Comparison of ENCODE assay signal across 8 mouse cellular contexts in the genomic region with DNA sequence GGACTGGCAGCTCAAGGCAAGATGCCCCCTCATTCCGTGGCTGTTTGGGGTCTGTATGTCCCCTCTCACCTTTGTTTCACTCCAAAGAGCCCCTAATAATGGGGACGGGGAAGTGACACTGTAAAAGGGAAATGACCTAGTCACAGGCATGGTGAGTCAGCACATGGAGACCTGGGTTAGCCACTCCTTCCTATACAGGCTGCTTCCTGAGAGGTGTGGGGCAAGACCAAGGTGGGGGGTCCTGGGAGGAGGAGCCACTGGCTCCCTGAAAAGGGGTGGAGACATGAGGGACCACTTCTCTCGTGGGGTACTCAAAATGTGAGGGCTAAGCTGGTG. TPM values are rescaled to one million over a fixed set of nuclear protein-coding genes. Genes with fewer than 3 reads are reported as not detected.
DNase-seq lines count a peak whose midpoint lies in the region; ATAC-seq and TF ChIP-seq lines count a peak whose summit lies in the region.

No protein-coding gene starts in this region.

- intact Hi-C loops in left cerebral cortex, postnatal 14 days (cut with DNase I), result no loop called here

- H3K9ac ChIP-seq in embryonic facial prominence, embryonic 15.5 days, result 0 out of 2 replicates have a peak overlapping the region, but pooled peaks have one; percentile 5
- H3K9ac ChIP-seq in limb, embryonic 14.5 days (ENCODE audit: low read depth, low read length, severe bottlenecking), result no peak overlapping the region

- H3K27me3 ChIP-seq in embryonic facial prominence, embryonic 15.5 days, result no peaks in the 10 kb centered on the region
- H3K27me3 ChIP-seq in limb, embryonic 14.5 days (ENCODE audit: control insufficient read depth, insufficient read depth, low read length), result no peaks in the 10 kb centered on the region
- no peaks in the 10 kb centered on the region for H3K27me3 ChIP-seq in small intestine, adult 2 months (ENCODE audit: control insufficient read depth, insufficient read depth, low read length)

- H3K9me3 ChIP-seq in embryonic facial prominence, embryonic 15.5 days (replicated peaks), result no peaks in the 10 kb centered on the region
- H3K9me3 ChIP-seq in limb, embryonic 14.5 days (ENCODE audit: control insufficient read depth, low read length), result no peaks in the 10 kb centered on the region

- H3K4me3 ChIP-seq in layer of hippocampus, adult 2 months, result no peak overlapping the region
- no peak overlapping the region; the same call in 1 of the 2 replicates for H3K4me3 ChIP-seq in embryonic facial prominence, embryonic 15.5 days (replicated peaks)
- H3K4me3 ChIP-seq in limb, embryonic 14.5 days (replicated peaks; ENCODE audit: low read length), result peak overlapping the region; percentile 88
- H3K4me3 ChIP-seq in small intestine, adult 2 months (ENCODE audit: low read depth, low read length), result no peak overlapping the region

- no peak for DNase-seq in layer of hippocampus, adult 2 months (ENCODE audit: low spot score in 2 of 2)
- no peak for DNase-seq in layer of hippocampus, postnatal 10 days (ENCODE audit: low spot score in 2 of 2)
- DNase-seq in limb, embryonic 14.5 days (ENCODE audit: low spot score), result no peak
- DNase-seq in spleen, postnatal 14 days (ENCODE audit: low spot score in 2 of 2), result no peak
- no peak for DNase-seq in left cerebral cortex, postnatal 14 days (ENCODE audit: low spot score in 2 of 2)
- DNase-seq in frontal cortex, postnatal 25 days (ENCODE audit: low spot score in 2 of 2), result no peak

- no peak for TF ChIP-seq CTCF in layer of hippocampus, adult 2 months (conservative IDR thresholded peaks at IDR 0.05)
- TF ChIP-seq CTCF in small intestine, adult 2 months (IDR thresholded peaks at IDR 0.05; ENCODE audit: extremely low read depth, insufficient read length, insufficient replicate concordance, low read depth, low read length), result no peak

- 47% methylated on average over 3 of the region's 3 CpGs for WGBS in embryonic facial prominence, embryonic 15.5 days
- WGBS in limb, embryonic 14.5 days, result 34% methylated on average over 3 of the region's 3 CpGs
- WGBS in small intestine, adult 2 months, result 57% methylated on average over 3 of the region's 3 CpGs

- H3K27ac ChIP-seq in layer of hippocampus, adult 2 months, result peak overlapping the region; percentile 98; the same call in 1 of the 2 replicates
- H3K27ac ChIP-seq in embryonic facial prominence, embryonic 15.5 days (replicated peaks), result peak overlapping the region; percentile 88
- H3K27ac ChIP-seq in limb, embryonic 14.5 days (replicated peaks; ENCODE audit: low read depth, low read length), result peak overlapping the region; percentile 26; the same call in 1 of the 2 replicates
- 0 out of 2 replicates have a peak overlapping the region, but pooled peaks have one; percentile 13 for H3K27ac ChIP-seq in small intestine, adult 2 months (ENCODE audit: insufficient read depth, low read depth, low read length)

- no peak; the same call in 1 of the 2 replicates for ATAC-seq in embryonic facial prominence, embryonic 15.5 days (ENCODE audit: insufficient number of reproducible peaks, low FRiP score, low TSS enrichment, low read depth)
- peak; percentile 17 for ATAC-seq in limb, embryonic 14.5 days (ENCODE audit: low FRiP score, low read depth)

- H3K4me1 ChIP-seq in embryonic facial prominence, embryonic 15.5 days, result peaks cover 45% of the 10 kb centered on the region
- H3K4me1 ChIP-seq in limb, embryonic 14.5 days (ENCODE audit: control insufficient read depth, insufficient read depth, low read length), result peaks cover 24% of the 10 kb centered on the region
- H3K4me1 ChIP-seq in small intestine, adult 2 months (ENCODE audit: control insufficient read depth, insufficient read depth, insufficient read length, low read length), result peaks cover 17% of the 10 kb centered on the region

- H3K36me3 ChIP-seq in embryonic facial prominence, embryonic 15.5 days, result peaks cover 52% of the 10 kb centered on the region
- H3K36me3 ChIP-seq in limb, embryonic 14.5 days (ENCODE audit: control insufficient read depth, insufficient read depth, low read length), result peaks cover 51% of the 10 kb centered on the region
- peaks cover 13% of the 10 kb centered on the region for H3K36me3 ChIP-seq in small intestine, adult 2 months (ENCODE audit: control insufficient read depth, insufficient read depth, low read length)

- no peak for TF ChIP-seq POLR2A in limb, embryonic 14.5 days (IDR thresholded peaks at IDR 0.05; ENCODE audit: borderline replicate concordance, extremely low read depth, insufficient read depth, insufficient read length)
- no peak for TF ChIP-seq POLR2A in small intestine, adult 2 months (IDR thresholded peaks at IDR 0.05; ENCODE audit: low read depth, low read length)

- H3K4me2 ChIP-seq in embryonic facial prominence, embryonic 15.5 days (replicated peaks), result peak overlapping the region; percentile 76
- peak overlapping the region; percentile 88 for H3K4me2 ChIP-seq in limb, embryonic 14.5 days (replicated peaks; ENCODE audit: low read depth, low read length, severe bottlenecking)

RNA-seq across cellular contexts. Expression of a gene that starts 3.2 kb away (rescaled TPM):
- total RNA-seq in layer of hippocampus, adult 2 months (2021), result 10 to 100 TPM; 97.4 to 99.9 TPM
- total RNA-seq in layer of hippocampus, postnatal 10 days (2021), result 10 to 100 TPM; 66.1 to 68.9 TPM
- polyA plus RNA-seq in embryonic facial prominence, embryonic 15.5 days (2015; fragmentation: Nextera tagmentation; extraction: Ambion mirVana), result 165 and 180 TPM in 2 replicates
- polyA plus RNA-seq in limb, embryonic 14.5 days (2012; rRNA removed), result 137 and 192 TPM in 2 replicates
- 148 and 162 TPM in 2 replicates for polyA plus RNA-seq in limb, embryonic 14.5 days (2014; fragmentation: Nextera tagmentation; extraction: Ambion mirVana)
- 57.1 and 60.2 TPM in 2 replicates for polyA plus RNA-seq in small intestine, adult 2 months (2012; rRNA removed)
- 10 to 100 TPM; 66.0 to 79.4 TPM for total RNA-seq in left cerebral cortex, postnatal 14 days (2021)

RNA-seq across cellular contexts. Expression of a gene that starts 18.8 kb away (rescaled TPM):
- total RNA-seq in layer of hippocampus, adult 2 months (2021), result 10 to 100 TPM; 12.2 to 13.7 TPM
- total RNA-seq in layer of hippocampus, postnatal 10 days (2021), result 1 to 10 TPM; 5.0 to 6.5 TPM
- polyA plus RNA-seq in embryonic facial prominence, embryonic 15.5 days (2015; fragmentation: Nextera tagmentation; extraction: Ambion mirVana), result 5.5 and 6.3 TPM in 2 replicates
- polyA plus RNA-seq in limb, embryonic 14.5 days (2012; rRNA removed), result 9.1 and 9.8 TPM in 2 replicates
- polyA plus RNA-seq in limb, embryonic 14.5 days (2014; fragmentation: Nextera tagmentation; extraction: Ambion mirVana), result 2.4 and 4.4 TPM in 2 replicates
- polyA plus RNA-seq in small intestine, adult 2 months (2012; rRNA removed), result 14.1 and 25.7 TPM in 2 replicates
- total RNA-seq in left cerebral cortex, postnatal 14 days (2021), result 1 to 10 TPM; 6.2 to 7.9 TPM

RNA-seq across cellular contexts. Expression of a gene that starts 22.4 kb away (rescaled TPM):
- total RNA-seq in layer of hippocampus, adult 2 months (2021), result 100 to 1,000 TPM; 396 to 403 TPM
- total RNA-seq in layer of hippocampus, postnatal 10 days (2021), result 100 to 1,000 TPM; 392 to 399 TPM
- polyA plus RNA-seq in embryonic facial prominence, embryonic 15.5 days (2015; fragmentation: Nextera tagmentation; extraction: Ambion mirVana), result 190 and 193 TPM in 2 replicates
- 266 and 303 TPM in 2 replicates for polyA plus RNA-seq in limb, embryonic 14.5 days (2012; rRNA removed)
- 153 and 178 TPM in 2 replicates for polyA plus RNA-seq in limb, embryonic 14.5 days (2014; fragmentation: Nextera tagmentation; extraction: Ambion mirVana)
- polyA plus RNA-seq in small intestine, adult 2 months (2012; rRNA removed), result 8.9 and 9.8 TPM in 2 replicates
- total RNA-seq in left cerebral cortex, postnatal 14 days (2021), result 100 to 1,000 TPM; 326 to 327 TPM

RNA-seq across cellular contexts. Expression of a gene that starts 26.2 kb away (rescaled TPM):
- total RNA-seq in layer of hippocampus, adult 2 months (2021), result 10 to 100 TPM; 56.2 to 60.6 TPM
- 10 to 100 TPM; 36.9 to 46.6 TPM for total RNA-seq in layer of hippocampus, postnatal 10 days (2021)
- 61.4 and 66.2 TPM in 2 replicates for polyA plus RNA-seq in embryonic facial prominence, embryonic 15.5 days (2015; fragmentation: Nextera tagmentation; extraction: Ambion mirVana)
- 89.3 and 92.6 TPM in 2 replicates for polyA plus RNA-seq in limb, embryonic 14.5 days (2012; rRNA removed)
- polyA plus RNA-seq in limb, embryonic 14.5 days (2014; fragmentation: Nextera tagmentation; extraction: Ambion mirVana), result 59.9 and 61.6 TPM in 2 replicates
- 27.3 and 53.6 TPM in 2 replicates for polyA plus RNA-seq in small intestine, adult 2 months (2012; rRNA removed)
- total RNA-seq in left cerebral cortex, postnatal 14 days (2021), result 10 to 100 TPM; 47.5 to 50.9 TPM

RNA-seq across cellular contexts. Expression of a gene that starts 46.2 kb away (rescaled TPM):
- total RNA-seq in layer of hippocampus, adult 2 months (2021), result 10 to 100 TPM; 83.0 to 84.5 TPM
- total RNA-seq in layer of hippocampus, postnatal 10 days (2021), result 100 to 1,000 TPM in 1 of 2 experiments, 10 to 100 TPM in 1; 98.1 to 112 TPM
- polyA plus RNA-seq in embryonic facial prominence, embryonic 15.5 days (2015; fragmentation: Nextera tagmentation; extraction: Ambion mirVana), result 1.5 TPM in 2 replicates
- 18.6 and 28.4 TPM in 2 replicates for polyA plus RNA-seq in limb, embryonic 14.5 days (2012; rRNA removed)
- polyA plus RNA-seq in limb, embryonic 14.5 days (2014; fragmentation: Nextera tagmentation; extraction: Ambion mirVana), result 1.4 and 2.3 TPM in 2 replicates
- polyA plus RNA-seq in small intestine, adult 2 months (2012; rRNA removed), result 5.9 and 8.2 TPM in 2 replicates
- total RNA-seq in left cerebral cortex, postnatal 14 days (2021), result 100 to 1,000 TPM in 1 of 2 experiments, 10 to 100 TPM in 1; 98.9 to 104 TPM

Comparison
In these comparisons a context has a peak if more than half of its experiments do, and no peak if none do; other contexts are left out.
1. H3K27ac ChIP-seq: peak in every context shown above with its lines; median percentile 98 in layer of hippocampus, adult 2 months; 88 in embryonic facial prominence, embryonic 15.5 days; 26 in limb, embryonic 14.5 days; 13 in small intestine, adult 2 months.